Mouse (Mus musculus) megakaryocyte, embryonic 14.5 days (primary cell): ENCODE data around the gene Aaed1.

Source experiments
- FLI1 ChIP-seq: IDR thresholded peaks from 2 replicates; pipeline ENCODE4 v1.6.1; 2012; ENCODE audit warnings: low read length, inconsistent platforms, mixed read lengths
- GATA1 ChIP-seq: IDR thresholded peaks from 3 replicates; pipeline ENCODE4 v1.6.1; 2012; ENCODE audit warnings: mixed read lengths, low read length, inconsistent platforms, borderline replicate concordance

DNA sequence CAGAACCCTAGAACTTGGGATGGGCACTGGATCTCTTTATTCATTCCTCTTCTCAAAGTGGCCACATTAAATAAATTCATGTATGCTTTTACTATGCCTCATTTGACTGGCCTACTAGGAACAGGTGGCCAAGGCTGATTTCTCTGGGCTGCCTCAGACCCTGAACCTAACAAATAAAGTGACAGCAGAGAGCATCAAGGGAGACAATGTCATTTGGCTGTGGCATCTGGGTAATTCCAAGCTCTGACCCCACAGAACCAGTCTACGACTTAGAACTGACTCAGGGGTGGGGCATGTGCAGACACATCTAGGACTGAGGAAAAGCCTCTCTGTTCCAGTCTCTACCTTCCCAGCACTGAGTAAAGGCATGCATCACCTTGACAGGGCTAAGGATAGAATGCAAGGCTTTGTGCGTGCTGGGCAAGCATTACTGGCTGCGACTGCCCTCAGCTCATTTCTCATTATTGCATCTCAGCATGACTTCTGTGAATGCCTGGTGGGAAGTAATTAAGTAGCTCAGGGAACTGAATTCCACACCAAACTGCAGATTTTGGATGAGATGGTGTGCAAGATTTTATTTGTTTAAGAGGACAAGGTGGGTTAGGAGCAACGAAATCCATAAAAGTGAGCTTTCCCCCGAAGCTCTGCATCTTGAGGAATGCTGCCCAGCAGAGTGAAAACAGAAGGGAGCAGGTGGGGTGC lies 54.5 kb downstream of the Aaed1 start:
- TF ChIP-seq GATA1 (no peak), FLI1 (no peak)
